Mouse (Mus musculus): ENCODE results near the gene Gm9639. TPM values are rescaled to one million over a fixed set of nuclear protein-coding genes. Genes with fewer than 3 reads are reported as not detected.

Gm9639 gene
- polyA plus RNA-seq, 1 experiment from 2014 or later, result not detected

Other genes starting within 250 kb of the Gm9639 start
- gene Pttg1ip, start 213.4 kb downstream of the Gm9639 start, polyA plus RNA-seq (2015; fragmentation: Nextera tagmentation; extraction: Ambion mirVana), result 63.6 and 70.8 TPM in 2 replicates
- 315 and 350 TPM in 2 replicates for gene Sumo3, start 189.0 kb downstream of the Gm9639 start, polyA plus RNA-seq (2015; fragmentation: Nextera tagmentation; extraction: Ambion mirVana)
- 1.5 and 2.9 TPM in 2 replicates for gene Gm49325, start 188.9 kb downstream of the Gm9639 start, polyA plus RNA-seq (2015; fragmentation: Nextera tagmentation; extraction: Ambion mirVana)
- gene Ube2g2, start 172.8 kb downstream of the Gm9639 start, polyA plus RNA-seq (2015; fragmentation: Nextera tagmentation; extraction: Ambion mirVana), result 80.9 and 81.8 TPM in 2 replicates
- gene Tspear, start 108.5 kb downstream of the Gm9639 start, polyA plus RNA-seq (2015; fragmentation: Nextera tagmentation; extraction: Ambion mirVana), result 1.3 and 1.6 TPM in 2 replicates
- gene Gm19402, start 104.3 kb downstream of the Gm9639 start, polyA plus RNA-seq (2015; fragmentation: Nextera tagmentation; extraction: Ambion mirVana), result not detected in 2 replicates
- gene Gm9508, start 97.8 kb downstream of the Gm9639 start, polyA plus RNA-seq (2015; fragmentation: Nextera tagmentation; extraction: Ambion mirVana), result not detected in 2 replicates
- not detected in 2 replicates for gene Gm10272, start 88.5 kb downstream of the Gm9639 start, polyA plus RNA-seq (2015; fragmentation: Nextera tagmentation; extraction: Ambion mirVana)
- gene Gm10024, start 83.6 kb downstream of the Gm9639 start, polyA plus RNA-seq (2015; fragmentation: Nextera tagmentation; extraction: Ambion mirVana), result not detected in 2 replicates
- gene Gm10142, start 79.3 kb downstream of the Gm9639 start, polyA plus RNA-seq (2015; fragmentation: Nextera tagmentation; extraction: Ambion mirVana), result not detected in 2 replicates
- not detected in 2 replicates for gene Krtap12-1, start 74.5 kb downstream of the Gm9639 start, polyA plus RNA-seq (2015; fragmentation: Nextera tagmentation; extraction: Ambion mirVana)
- gene Gm10100, start 68.6 kb downstream of the Gm9639 start, polyA plus RNA-seq (2015; fragmentation: Nextera tagmentation; extraction: Ambion mirVana), result not detected in 2 replicates
- gene Gm18596, start 52.4 kb downstream of the Gm9639 start, polyA plus RNA-seq (2015; fragmentation: Nextera tagmentation; extraction: Ambion mirVana), result not detected in 2 replicates
- not detected in 2 replicates for gene Gm9736, start 43.7 kb downstream of the Gm9639 start, polyA plus RNA-seq (2015; fragmentation: Nextera tagmentation; extraction: Ambion mirVana)
- not detected in 2 replicates for gene Gm3233, start 35.4 kb downstream of the Gm9639 start, polyA plus RNA-seq (2015; fragmentation: Nextera tagmentation; extraction: Ambion mirVana)
- gene Gm3238, start 23.8 kb downstream of the Gm9639 start, polyA plus RNA-seq (2015; fragmentation: Nextera tagmentation; extraction: Ambion mirVana), result not detected in 2 replicates
- gene Gm7138, start 18.1 kb downstream of the Gm9639 start, polyA plus RNA-seq (2015; fragmentation: Nextera tagmentation; extraction: Ambion mirVana), result not detected in 2 replicates
- not detected in 2 replicates for gene Gm3250, start 12.5 kb downstream of the Gm9639 start, polyA plus RNA-seq (2015; fragmentation: Nextera tagmentation; extraction: Ambion mirVana)
- not detected in 2 replicates for gene Gm7137, start 6.9 kb downstream of the Gm9639 start, polyA plus RNA-seq (2015; fragmentation: Nextera tagmentation; extraction: Ambion mirVana)
- not detected in 2 replicates for gene Gm19668, start 4.1 kb upstream of the Gm9639 start, polyA plus RNA-seq (2015; fragmentation: Nextera tagmentation; extraction: Ambion mirVana)
- gene Gm9507, start 16.8 kb upstream of the Gm9639 start, polyA plus RNA-seq (2015; fragmentation: Nextera tagmentation; extraction: Ambion mirVana), result not detected in 2 replicates
- gene Gm2696, start 19.6 kb upstream of the Gm9639 start, polyA plus RNA-seq (2015; fragmentation: Nextera tagmentation; extraction: Ambion mirVana), result not detected in 2 replicates
- gene Krtap10-4, start 32.0 kb upstream of the Gm9639 start, polyA plus RNA-seq (2015; fragmentation: Nextera tagmentation; extraction: Ambion mirVana), result not detected in 2 replicates
- not detected in 2 replicates for gene Krtap10-10, start 40.9 kb upstream of the Gm9639 start, polyA plus RNA-seq (2015; fragmentation: Nextera tagmentation; extraction: Ambion mirVana)
- not detected in 2 replicates for gene Gm36176, start 51.7 kb upstream of the Gm9639 start, polyA plus RNA-seq (2015; fragmentation: Nextera tagmentation; extraction: Ambion mirVana)
- not detected in 2 replicates for gene Gm10318, start 57.8 kb upstream of the Gm9639 start, polyA plus RNA-seq (2015; fragmentation: Nextera tagmentation; extraction: Ambion mirVana)
- gene Gm3285, start 66.9 kb upstream of the Gm9639 start, polyA plus RNA-seq (2015; fragmentation: Nextera tagmentation; extraction: Ambion mirVana), result not detected in 2 replicates
- gene Lrrc3, start 107.5 kb upstream of the Gm9639 start, polyA plus RNA-seq (2015; fragmentation: Nextera tagmentation; extraction: Ambion mirVana), result 25.4 and 28.7 TPM in 2 replicates
- gene Trpm2, start 175.5 kb upstream of the Gm9639 start, polyA plus RNA-seq (2015; fragmentation: Nextera tagmentation; extraction: Ambion mirVana), result 6.3 and 6.4 TPM in 2 replicates
- gene 1810043G02Rik, start 183.4 kb upstream of the Gm9639 start, polyA plus RNA-seq (2015; fragmentation: Nextera tagmentation; extraction: Ambion mirVana), result 47.9 and 48.1 TPM in 2 replicates
- gene Pfkl, start 215.0 kb upstream of the Gm9639 start, polyA plus RNA-seq (2015; fragmentation: Nextera tagmentation; extraction: Ambion mirVana), result 129 and 133 TPM in 2 replicates
- not detected in 2 replicates for gene Dnmt3l, start 246.9 kb upstream of the Gm9639 start, polyA plus RNA-seq (2015; fragmentation: Nextera tagmentation; extraction: Ambion mirVana)
- gene Aire, start 248.5 kb upstream of the Gm9639 start, polyA plus RNA-seq (2015; fragmentation: Nextera tagmentation; extraction: Ambion mirVana), result 0.11 and 0.19 TPM in 2 replicates

Measured in midbrain, embryonic 16.5 days (tissue).